8 mouse cellular contexts compared by ENCODE assay signal in genomic region chr12:59129592-59129991, GRCm38 (mm10). TPM values are rescaled to one million over a fixed set of nuclear protein-coding genes. Genes with fewer than 3 reads are reported as not detected.
DNase-seq lines count a peak whose midpoint lies in the region; ATAC-seq lines count a peak whose summit lies in the region.

No protein-coding gene starts in this region.

- peak; percentile 19 to 47 for DNase-seq in layer of hippocampus, postnatal 14 days (ENCODE audit: low spot score in 2 of 2)
- no peak for DNase-seq in layer of hippocampus, adult 9-11 months
- DNase-seq in adrenal gland, postnatal 25 days = peak; percentile 20
- peak; percentile 34 for DNase-seq in forebrain, embryonic 10.5 days (ENCODE audit: extremely low spot score, low spot score)
- peak; percentile 57 to 64 for DNase-seq in heart, postnatal 36 days
- DNase-seq in left cerebral cortex, postnatal 14 days (ENCODE audit: low spot score in 2 of 2) = peak; percentile 18 to 31
- peak; percentile 89 for DNase-seq in midbrain, embryonic 11.5 days (ENCODE audit: low spot score, missing footprints)

- 25% methylated on average over 6 of the region's 6 CpGs for WGBS in forebrain, embryonic 10.5 days
- 19% methylated on average over 6 of the region's 6 CpGs for WGBS in midbrain, embryonic 11.5 days

- peak overlapping the region; percentile 60 for H3K4me2 ChIP-seq in midbrain, embryonic 11.5 days

- peak overlapping the region; percentile 80 for H3K4me3 ChIP-seq in forebrain, embryonic 10.5 days
- H3K4me3 ChIP-seq in midbrain, embryonic 11.5 days (ENCODE audit: low read depth, low read length) = peak overlapping the region; percentile 36

- intact Hi-C loops in heart, postnatal 36 days (cut with DNase I) = no loop called here
- intact Hi-C loops in left cerebral cortex, postnatal 14 days (cut with DNase I) = no loop called here

- 0 out of 2 replicates have a peak overlapping the region, but pooled peaks have one; percentile 17 for H3K27ac ChIP-seq in forebrain, embryonic 10.5 days
- H3K27ac ChIP-seq in midbrain, embryonic 11.5 days (ENCODE audit: low read depth, low read length) = 0 out of 2 replicates have a peak overlapping the region, but pooled peaks have one; percentile 5

- peaks cover 4% of the 10 kb centered on the region for H3K36me3 ChIP-seq in forebrain, embryonic 10.5 days (replicated peaks)
- no peaks in the 10 kb centered on the region for H3K36me3 ChIP-seq in midbrain, embryonic 11.5 days (ENCODE audit: control insufficient read depth, insufficient read depth, low read length)

- no peak overlapping the region for H3K9ac ChIP-seq in midbrain, embryonic 11.5 days (ENCODE audit: low read length)

- no peak for ATAC-seq in midbrain, embryonic 11.5 days (ENCODE audit: low FRiP score)
- ATAC-seq in megakaryocyte-erythroid progenitor cell, adult 5-6 weeks (replicated peaks; ENCODE audit: low FRiP score, low TSS enrichment, poor library complexity, severe bottlenecking) = no peak

- no peaks in the 10 kb centered on the region for H3K27me3 ChIP-seq in forebrain, embryonic 10.5 days (ENCODE audit: poor library complexity, severe bottlenecking)
- no peaks in the 10 kb centered on the region for H3K27me3 ChIP-seq in midbrain, embryonic 11.5 days (ENCODE audit: control insufficient read depth, insufficient read depth, low read length)

- no peaks in the 10 kb centered on the region for H3K9me3 ChIP-seq in forebrain, embryonic 10.5 days
- no peaks in the 10 kb centered on the region for H3K9me3 ChIP-seq in midbrain, embryonic 11.5 days (ENCODE audit: control insufficient read depth, low read length)

- H3K4me1 ChIP-seq in forebrain, embryonic 10.5 days = peaks cover 35% of the 10 kb centered on the region
- peaks cover 16% of the 10 kb centered on the region for H3K4me1 ChIP-seq in midbrain, embryonic 11.5 days (ENCODE audit: control insufficient read depth, insufficient read depth, low read length)

RNA-seq across cellular contexts. Expression of gene Mia2, which starts 34.0 kb away (rescaled TPM):
- total RNA-seq in layer of hippocampus, postnatal 14 days (2021) = 10 to 100 TPM; 44.1 to 48.1 TPM
- 165 and 173 TPM in 2 replicates for total RNA-seq in adrenal gland, postnatal 25 days (2021)
- polyA plus RNA-seq in forebrain, embryonic 10.5 days (2016; fragmentation: Nextera tagmentation; extraction: Ambion mirVana) = 43.8 and 46.3 TPM in 2 replicates
- total RNA-seq in heart, postnatal 36 days (2021) = 100 to 1,000 TPM; 104 to 112 TPM
- total RNA-seq in left cerebral cortex, postnatal 14 days (2021) = 10 to 100 TPM; 46.3 to 47.9 TPM
- polyA plus RNA-seq in midbrain, embryonic 11.5 days (2014; fragmentation: Nextera tagmentation; extraction: Ambion mirVana) = 55.4 and 63.4 TPM in 2 replicates
- 99.9 and 136 TPM in 2 replicates for total RNA-seq in megakaryocyte-erythroid progenitor cell, adult 5-6 weeks (2014; fragmentation: Nextera tagmentation)
- total RNA-seq in megakaryocyte-erythroid progenitor cell, adult 5-6 weeks (2017) = 158 and 174 TPM in 2 replicates
